Mouse (Mus musculus): ENCODE data around the gene Pdha1.

Pdha1 gene

DNA sequence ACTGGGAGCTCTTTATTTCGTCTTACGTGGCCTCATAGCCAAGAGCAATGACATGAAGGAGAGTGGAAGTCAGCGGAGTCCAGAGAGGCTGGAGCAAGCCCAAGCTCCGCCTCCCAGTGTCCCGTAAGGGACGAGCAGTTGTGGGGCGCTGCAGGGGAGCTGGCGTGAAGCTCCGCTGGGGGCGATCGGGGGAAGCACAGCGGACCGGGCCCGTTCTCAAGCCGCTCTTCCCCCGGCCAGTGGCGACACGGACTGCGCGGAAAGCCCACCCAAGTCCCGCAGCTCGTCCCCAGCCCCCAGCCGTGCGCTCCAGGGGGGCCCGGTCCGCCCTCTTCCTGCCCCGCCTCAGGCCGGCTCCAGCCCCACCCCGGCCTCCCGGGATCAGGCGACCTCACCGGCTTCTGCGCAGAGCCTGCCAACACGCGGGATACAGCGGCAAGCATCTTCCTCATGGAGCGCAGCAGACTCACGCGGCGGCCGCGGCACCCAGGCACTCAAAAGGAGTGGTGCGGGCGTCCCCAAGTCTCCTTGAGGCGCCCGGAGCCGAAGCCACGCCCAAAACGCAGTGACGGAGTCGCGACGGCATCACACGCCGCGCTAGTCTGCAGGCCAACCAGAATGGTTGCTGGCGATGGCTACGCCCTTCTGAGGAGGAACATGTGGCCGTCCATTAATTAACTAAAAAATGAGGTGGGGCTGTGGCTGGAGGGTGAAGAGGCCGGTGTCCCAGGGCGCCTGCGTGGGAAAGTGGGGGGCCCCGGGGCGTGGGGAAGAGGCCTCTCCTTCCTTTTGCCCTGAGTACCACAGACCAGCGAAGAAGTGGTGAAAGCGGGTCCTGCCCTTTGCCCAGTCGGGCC, at the start of gene Pdha1:
TSS of gene Pdha1 (minus strand) at position 553 of the 857 bp plus-strand sequence.
- peak; percentile 89 for DNase-seq (ENCODE audit: low spot score)

DNA sequence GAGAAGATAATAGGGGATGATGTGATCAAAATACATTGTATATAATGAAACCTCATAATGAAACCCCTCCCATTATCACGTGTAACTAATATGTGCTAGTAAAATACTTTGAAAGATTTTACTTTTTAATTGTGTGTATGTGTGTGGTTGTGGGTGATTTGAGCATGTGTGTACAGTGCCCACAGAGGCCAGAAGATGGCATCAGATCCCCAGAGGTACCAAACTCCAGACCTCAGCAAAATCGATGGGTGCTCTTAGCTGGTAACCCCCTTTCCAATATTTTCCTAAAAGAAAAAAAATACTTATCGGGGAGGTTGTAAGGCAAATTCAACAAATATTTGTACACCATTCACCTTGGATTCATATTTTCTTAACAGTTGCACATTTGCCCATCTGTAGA, 40.8 kb upstream of the Pdha1 start:
- DNase-seq (ENCODE audit: low spot score): no peak

DNA sequence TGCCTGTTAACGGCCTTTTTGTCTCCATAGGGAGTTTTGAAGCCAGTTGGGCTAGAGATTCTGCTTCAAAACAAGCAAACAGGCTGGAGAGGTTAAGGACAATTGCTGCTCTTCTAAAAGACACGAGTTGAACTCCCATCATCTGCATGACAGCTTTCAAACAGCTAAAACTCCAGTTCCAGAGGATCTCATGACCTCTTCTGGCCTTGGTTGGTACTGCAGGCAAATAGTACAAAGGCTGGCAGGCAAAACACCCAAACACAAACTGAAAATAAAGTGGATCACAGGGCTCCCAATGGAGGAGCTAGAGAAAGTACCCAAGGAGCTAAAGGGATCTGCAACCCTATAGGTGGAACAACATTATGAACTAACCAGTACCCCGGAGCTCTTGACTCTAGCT, 31.9 kb upstream of the Pdha1 start:
- DNase-seq (ENCODE audit: low spot score): peak; percentile 61

DNA sequence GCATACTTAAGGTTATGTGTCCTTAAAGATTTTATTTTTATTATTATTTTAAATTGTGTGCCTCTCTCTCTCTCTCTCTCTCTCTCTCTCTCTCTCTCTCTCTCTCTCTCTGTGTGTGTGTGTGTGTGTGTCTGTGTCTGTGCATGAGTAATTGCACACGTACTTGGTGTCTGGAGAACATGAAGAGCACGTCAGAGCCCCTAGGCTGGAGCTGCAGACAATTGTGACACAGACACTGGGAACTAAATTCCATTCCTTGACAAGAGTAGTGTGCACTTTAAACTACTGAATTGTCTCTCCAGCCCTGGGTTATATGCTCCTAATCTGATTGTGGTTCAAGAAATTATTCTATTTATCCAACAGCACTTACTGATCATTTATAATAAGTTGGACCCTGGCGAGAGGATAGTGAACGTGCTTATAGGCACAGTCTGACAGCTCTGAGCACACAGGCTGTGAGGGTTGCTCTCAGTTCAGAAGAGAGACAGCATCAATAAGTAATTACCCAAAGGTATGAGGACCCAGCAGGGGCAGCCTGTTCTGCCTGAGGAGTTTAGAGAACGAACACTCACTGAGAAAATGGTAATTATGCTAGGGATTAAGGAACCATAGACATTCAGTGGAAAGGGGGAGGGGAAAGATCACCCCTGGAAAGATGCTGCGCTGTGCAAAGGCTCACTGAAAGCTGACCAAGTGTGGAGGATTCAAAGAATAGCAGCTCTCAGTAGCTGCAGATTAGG, 28.2 kb upstream of the Pdha1 start:
- DNase-seq (ENCODE audit: low spot score): no peak

DNA sequence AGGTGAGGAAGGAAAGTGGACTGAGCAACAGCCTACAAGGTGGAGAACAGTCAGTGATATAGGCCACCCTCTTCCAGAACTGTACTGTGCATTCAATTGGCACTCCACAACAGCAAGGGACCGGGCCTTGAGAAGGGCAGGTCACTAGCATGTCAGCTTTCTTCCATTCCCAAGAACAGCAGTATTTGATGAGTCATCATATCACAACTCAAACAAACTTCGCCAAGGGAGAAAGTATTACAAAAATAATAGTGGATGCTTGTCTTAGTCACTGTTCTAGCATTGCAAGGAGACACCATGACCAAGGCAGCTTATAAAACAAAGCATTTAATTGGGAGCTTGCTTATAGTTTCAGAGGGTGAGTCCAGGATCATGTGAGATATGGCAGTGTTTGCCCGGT, 26.0 kb upstream of the Pdha1 start:
- no peak for DNase-seq (ENCODE audit: low spot score)

DNA sequence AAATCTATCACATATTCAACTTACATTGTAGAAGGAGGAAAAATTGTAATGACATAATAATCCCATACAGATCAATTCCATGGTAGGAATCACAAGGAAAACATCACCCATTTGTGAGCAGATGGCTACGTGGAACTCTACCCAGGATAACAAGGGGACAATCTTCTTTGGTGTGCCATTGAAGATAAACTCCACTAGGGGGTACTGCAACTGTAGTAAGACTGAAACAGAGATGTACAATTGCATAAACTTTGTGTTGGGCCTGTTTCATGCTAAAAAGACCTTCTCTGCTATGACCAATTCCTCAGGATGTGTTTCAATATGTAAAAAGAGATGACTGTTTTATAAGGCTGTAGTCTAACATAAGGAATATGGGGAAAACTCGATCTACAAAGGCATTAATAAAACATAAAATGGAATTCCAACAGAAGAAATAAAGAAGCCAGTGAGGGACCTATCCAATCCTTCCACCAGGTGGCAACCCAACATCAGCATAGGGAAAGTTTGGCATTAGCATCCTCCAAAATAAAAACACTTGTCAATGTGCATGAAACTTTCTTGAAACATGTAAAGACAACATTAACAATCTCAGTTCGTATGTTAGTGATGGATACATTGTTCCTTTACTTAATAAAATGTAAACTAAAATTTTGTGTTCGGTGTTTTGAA, 15.1 kb upstream of the Pdha1 start:
- DNase-seq (ENCODE audit: low spot score): peak; percentile 8

DNA sequence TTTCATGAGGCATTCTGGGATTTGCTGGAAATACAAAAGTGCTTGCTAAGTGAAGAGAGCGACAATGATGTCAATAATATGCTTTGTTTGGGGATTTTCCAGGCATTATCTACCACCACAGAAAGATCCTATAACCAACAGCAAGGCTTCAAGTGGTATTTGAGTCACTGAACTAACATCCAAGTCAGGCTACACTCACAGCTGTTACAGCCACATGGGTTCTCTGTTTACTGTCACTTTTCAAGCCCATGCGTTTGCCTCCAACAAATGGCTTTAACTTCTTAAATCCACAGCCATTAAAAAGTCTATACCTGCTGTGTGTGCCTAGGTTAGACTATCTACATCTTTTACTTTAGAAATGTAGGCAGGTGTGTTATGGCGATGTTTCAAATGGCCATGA, 10.6 kb upstream of the Pdha1 start:
- DNase-seq (ENCODE audit: low spot score): no peak

DNA sequence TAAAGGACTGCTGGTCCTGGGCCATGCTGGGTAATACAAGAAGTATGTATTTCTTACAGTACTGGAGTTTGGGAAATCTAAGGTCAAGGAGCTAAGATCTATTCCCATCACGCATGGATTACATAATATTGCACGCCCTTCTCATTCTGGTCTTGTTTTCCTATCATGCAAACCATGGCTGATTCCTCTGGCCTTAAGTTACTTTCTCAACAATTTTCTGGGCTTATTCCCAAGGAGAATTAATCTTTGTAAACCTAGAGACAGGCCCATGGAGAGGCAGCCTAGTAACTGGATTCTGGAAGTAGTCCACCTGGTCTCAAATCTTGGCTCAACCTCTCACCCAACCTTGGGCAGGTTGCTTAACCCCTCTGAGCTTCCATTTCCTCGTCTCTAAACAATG, 9.2 kb upstream of the Pdha1 start:
- DNase-seq (ENCODE audit: low spot score): no peak

DNA sequence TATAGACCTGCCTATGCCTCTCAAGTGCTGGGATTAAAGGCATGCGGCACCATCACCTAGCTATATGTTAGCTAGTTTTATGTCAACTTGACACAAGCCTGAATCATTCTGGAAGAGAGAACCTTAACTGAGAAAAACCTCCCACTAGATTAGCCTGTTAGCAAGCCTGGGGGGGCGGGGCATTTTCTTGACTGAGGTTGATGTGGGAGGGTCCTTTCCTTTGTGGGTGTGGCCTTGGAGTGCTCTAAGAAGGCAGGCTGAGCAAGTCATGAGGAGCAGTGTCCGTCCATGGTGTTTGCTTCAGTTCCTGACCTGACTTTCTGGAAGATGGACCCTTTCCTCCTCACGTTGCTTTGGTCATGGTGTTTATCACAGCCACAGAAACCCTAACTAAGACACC, 8.6 kb upstream of the Pdha1 start:
- DNase-seq (ENCODE audit: low spot score): no peak

DNA sequence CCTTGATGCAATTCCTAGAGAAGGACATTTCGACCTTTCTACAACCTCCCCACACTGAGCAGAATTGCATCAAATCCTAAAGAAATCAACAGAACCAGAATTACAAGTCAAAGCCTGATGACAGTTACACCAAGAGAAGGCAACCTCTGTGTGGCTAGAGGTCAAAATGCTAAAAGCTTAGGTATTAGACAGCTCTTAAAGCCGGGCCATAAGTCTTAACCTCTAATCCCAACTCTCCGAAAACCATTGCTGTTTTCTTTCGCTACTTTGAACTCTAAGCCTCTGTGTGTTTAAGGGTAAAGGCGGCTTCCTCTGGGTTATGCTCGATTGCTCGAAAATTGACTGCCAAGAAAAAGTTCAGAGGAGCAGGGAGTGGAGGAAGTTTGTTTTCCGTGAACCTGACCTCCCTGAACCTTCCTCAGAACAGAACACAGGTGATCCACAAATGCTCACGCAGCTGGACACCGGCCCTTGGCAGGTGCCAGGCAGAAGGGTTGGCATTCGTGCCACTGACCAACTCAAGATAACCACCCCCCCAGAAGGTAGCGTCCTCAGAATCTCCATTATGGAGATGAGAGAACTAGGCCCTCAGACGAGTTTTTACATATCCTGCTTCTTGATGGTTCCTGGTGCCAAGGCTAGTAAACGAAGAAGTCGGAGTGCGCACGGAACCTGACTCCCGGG, 894 bp downstream of the Pdha1 start:
- no peak for DNase-seq (ENCODE audit: low spot score)

DNA sequence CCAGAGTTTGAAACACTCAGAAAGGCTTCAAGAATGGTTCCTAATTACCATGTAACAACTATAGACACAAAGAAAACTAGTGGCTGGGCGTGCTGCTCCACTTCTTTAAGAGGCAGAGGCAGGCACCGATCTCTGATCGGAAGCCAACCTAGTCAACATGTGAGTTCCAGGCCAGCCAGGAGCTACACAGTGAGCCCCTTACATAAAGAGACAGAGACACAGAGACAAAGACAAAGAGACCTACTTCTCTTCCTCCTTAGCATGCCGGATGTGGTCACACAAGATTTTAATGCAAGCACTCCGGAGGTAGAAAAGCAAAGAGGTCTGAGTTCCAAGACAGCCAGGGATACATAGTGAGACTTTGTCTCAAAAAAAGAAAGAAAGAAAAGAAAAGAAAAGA, 2.1 kb downstream of the Pdha1 start:
- no peak for DNase-seq (ENCODE audit: low spot score)

DNA sequence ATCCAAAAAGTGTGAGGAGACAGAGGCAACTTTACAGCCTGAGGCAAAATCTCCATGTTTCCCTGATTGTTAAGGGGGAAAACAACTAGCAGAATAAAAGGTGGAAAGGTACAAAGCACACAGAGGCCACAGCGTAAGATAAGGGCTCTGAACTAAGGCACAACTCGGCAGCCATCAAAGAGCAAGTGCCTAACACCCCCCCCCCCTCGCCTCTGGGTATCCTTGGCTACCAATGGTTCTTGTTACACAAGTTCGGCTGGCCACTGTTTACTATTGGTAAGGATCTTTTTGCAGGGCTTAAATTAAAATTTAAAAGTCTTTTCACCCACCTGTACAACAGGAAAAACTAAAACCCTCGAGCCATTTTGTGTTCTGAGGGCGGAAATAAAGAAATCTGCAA, 2.5 kb downstream of the Pdha1 start:
- DNase-seq (ENCODE audit: low spot score): no peak

DNA sequence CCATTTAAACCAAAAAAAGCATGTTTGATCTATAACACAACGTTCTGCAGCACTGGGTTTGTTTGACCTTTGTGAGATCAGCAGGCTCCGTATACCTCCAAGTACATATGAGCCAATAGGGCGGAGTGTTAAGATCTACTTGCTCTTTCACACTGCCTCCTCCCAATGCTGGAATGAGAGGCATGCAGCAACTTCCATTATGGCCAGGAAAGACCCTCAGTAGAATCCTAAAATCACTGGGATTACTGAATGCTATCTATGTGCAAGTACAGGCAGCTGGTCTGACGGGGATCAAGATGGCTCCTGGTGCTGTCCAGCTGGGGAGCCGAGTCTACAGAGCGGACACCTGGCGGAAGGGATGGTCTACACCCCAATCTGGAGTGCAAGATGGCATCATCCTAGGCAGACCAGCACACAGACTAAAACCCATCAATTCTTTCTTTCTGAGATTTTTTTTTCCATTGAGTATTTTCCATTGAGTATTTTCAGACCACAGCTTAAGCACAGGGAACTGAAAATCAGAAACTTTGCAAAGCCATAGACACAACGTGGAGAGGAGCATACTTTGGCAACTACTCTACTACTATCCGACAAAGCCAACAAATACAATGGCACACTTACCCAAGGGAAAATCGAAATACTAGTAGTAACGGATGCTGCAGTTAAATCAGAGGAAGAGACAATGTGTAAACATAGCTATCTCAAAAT, 3.9 kb downstream of the Pdha1 start:
- no peak for DNase-seq (ENCODE audit: low spot score)

DNA sequence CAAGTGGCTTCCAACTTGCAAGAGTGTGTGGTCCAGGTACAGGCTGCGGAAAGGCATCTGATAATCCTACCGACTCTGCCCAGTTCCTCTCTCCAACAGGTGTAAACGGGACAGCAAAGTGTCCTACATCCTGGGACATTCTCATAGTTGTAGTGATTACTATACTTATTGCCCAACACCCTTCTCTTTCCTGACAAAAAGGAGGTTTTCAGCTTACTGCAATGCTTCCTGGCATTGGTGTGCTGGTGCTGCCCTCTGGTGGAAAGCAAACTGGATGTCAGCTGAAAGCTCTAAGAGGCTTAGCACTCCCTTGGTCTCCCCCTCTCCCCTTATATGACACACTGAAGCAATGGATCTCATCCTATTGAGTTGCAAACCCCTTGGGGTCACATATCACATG, 21.6 kb downstream of the Pdha1 start:
- DNase-seq (ENCODE audit: low spot score): peak; percentile 48

DNA sequence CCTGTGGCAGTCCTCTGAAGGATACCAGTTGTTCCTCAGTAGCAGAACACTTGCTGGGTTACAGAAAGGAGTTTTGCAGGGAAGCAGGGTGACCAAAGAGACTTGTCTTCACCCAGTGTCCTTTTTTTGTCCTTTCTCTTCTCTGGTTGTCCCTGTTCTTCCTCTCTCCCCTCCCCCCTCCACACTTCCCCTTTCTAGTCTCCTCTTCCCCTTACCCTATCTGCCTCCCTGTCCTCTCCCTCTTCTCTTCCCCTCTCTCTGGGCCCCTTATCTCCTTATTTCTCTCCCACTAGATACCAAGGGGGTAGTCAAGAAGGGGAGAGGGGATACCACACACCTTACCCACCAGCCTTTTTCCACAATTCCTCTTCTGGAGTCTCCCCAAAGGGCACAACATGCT, 22.1 kb downstream of the Pdha1 start:
- DNase-seq (ENCODE audit: low spot score): no peak

DNA sequence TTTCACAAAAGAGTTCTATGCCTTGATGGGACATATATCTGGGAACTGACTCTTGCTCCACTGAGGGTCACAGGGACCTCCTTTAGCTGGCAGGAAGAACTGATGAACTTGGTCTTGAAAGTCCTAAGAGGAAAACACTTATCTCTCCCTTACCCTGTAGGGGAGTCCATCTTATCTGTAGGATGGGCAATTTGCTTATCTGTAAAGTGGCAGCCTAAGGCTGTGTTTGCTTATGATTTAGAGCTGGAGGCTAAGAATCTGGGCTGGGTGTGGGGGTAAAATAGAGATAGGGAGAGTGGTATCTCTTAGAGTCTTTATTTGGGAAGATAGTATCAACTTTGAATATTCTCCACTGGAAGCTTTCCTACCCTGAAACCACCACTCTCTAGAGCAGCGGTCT, 24.4 kb downstream of the Pdha1 start:
- DNase-seq (ENCODE audit: low spot score): no peak

DNA sequence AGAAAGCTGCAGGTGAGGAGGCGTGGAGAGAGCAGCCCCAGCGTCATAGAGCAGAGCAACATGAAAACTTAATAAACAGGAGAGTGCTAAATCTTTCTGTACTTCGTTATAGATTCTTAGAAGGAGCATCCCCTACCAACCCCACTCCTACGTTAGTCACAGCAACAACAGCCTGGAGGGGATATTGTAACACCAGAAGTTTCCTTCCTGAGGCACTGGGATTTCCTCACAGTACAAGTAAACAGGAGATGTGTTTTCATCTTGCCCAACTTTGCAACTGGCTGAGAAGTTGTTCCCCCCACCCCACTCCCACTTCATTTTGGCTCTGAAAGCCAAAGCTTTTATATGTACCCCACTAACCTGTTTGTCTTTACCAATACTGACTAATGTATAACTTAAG, 30.4 kb downstream of the Pdha1 start:
- no peak for DNase-seq (ENCODE audit: low spot score)

DNA sequence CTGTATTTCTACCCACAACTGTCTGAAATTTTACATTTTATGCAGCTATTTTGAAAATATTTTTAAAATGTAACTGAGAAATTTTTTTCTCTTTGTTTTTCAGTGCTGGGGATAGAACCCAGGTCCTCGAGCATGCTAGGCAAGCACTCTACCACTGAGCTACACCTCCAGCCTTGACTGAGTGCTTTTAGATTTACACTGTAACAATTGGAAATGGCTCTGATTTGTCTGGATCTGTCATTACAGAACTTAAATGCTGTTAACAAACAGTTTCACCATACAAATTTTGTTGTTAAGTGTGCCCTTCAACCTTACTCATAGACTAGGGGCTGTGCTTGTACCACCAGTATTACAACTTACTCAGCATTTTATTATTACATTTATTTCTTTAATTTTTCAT, 46.2 kb downstream of the Pdha1 start:
- DNase-seq (ENCODE audit: low spot score): no peak
